Mouse (Mus musculus): ENCODE measurements around the gene Stpg3. TPM values are rescaled to one million over a fixed set of nuclear protein-coding genes. Genes with fewer than 3 reads are reported as not detected.

Gene Stpg3
- polyA plus RNA-seq, 1 experiment from 2014 or later, result not detected

GRCm38 (mm10) chr2:25186575-25186930 is 27.9 kb downstream of the Stpg3 start:
- H3K36me3 ChIP-seq, result no peaks in the 10 kb centered on the region
- H3K4me3 ChIP-seq, result peak overlapping the region; percentile 59
- peak overlapping the region; percentile 90 for H3K4me2 ChIP-seq
- ATAC-seq (ENCODE audit: extremely low read depth, insufficient number of reproducible peaks, low FRiP score, low TSS enrichment), result no peak
- H3K27ac ChIP-seq (replicated peaks), result no peak overlapping the region
- 29% methylated on average over 5 of the region's 5 CpGs for WGBS
- peaks cover 45% of the 10 kb centered on the region for H3K27me3 ChIP-seq (replicated peaks)
- H3K4me1 ChIP-seq, result peaks cover 31% of the 10 kb centered on the region
- H3K9ac ChIP-seq, result peak overlapping the region; percentile 77
- no peaks in the 10 kb centered on the region for H3K9me3 ChIP-seq

DNA sequence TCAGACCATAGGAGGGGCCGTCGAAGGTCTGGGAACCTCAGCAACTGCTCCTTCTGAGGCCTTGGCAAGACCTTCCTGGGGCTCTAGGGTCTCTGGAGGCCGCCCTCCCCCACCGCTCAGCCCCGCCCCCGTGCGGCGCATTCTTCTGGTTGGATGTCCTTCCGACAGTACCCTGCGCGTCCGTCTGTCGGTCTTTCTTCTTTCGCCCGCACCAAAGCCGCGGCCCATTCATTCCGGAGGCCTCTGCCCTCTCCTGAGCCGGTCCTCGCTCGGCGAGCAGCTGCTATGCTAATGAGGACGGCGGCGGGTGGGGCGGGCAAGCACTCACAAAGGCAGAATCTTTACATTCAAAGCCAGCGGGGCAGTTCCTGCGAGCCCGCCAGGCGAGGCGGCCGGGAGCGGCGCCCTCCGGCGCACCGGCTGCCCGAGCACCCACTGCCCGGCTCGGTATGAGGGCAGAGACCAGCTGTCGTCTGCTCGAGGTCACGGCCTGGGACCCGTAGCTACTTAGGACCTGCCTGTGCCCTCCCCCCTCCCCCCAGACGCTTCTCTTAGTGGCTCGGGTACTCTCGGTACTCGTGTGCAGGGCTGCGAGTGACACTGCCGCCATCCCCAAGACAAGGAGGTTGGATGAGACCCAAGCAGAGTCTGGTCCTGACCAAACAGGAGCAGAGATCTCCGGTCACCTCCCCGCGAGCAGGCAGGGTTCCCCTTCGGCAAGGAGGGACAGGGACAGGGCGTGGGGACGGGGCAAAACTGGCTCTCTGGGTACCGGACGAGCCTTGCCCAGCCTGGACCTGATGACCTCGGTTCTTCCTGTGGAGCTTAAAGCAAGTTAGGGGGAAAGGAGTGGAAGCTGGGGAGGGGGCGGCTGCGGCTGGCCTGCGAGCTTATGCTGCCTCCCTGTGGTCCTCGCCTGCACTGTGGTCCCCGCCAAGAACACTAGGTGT is 28.5 kb downstream of the Stpg3 start:
- peak overlapping the region; percentile 77 for H3K9ac ChIP-seq
- peaks cover 37% of the 10 kb centered on the region for H3K4me1 ChIP-seq
- H3K27me3 ChIP-seq (replicated peaks), result peaks cover 51% of the 10 kb centered on the region
- no peaks in the 10 kb centered on the region for H3K36me3 ChIP-seq
- H3K27ac ChIP-seq (replicated peaks), result peak overlapping the region; percentile 74
- under 1% methylated on average over 64 of the region's 64 CpGs for WGBS
- ATAC-seq (ENCODE audit: extremely low read depth, insufficient number of reproducible peaks, low FRiP score, low TSS enrichment), result peak; percentile 20; the same call in 1 of the 2 replicates
- no peaks in the 10 kb centered on the region for H3K9me3 ChIP-seq
- peak overlapping the region; percentile 90 for H3K4me2 ChIP-seq
- peak overlapping the region; percentile 59 for H3K4me3 ChIP-seq

DNA sequence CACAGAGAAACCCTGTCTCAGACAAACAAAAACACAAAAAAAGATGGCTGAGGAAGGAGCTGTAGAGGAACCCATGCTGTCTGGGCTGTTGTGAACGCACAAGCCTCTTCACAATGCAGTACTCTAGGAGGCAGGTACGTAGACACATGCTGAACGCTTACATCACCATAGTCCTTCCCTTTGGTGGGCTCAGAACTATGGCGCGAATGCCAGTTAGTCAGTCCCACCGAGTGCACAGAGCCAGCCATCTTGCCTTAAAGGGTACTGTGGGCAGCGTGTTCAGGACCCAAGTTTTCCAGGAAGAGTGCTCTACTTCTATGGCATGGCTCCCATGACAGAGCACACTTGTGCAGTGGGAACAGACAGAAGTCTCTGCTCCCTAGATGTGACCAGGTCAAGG is 29.9 kb downstream of the Stpg3 start:
- Histone ChIP-seq H3K9me3 (no peaks in the 10 kb centered on the region), H3K36me3 (no peaks in the 10 kb centered on the region), H3K4me2 (no peak overlapping the region), H3K4me1 (peaks cover 48% of the 10 kb centered on the region), H3K27ac (replicated peaks) (no peak overlapping the region; the same call in 1 of the 2 replicates), H3K27me3 (replicated peaks) (peaks cover 61% of the 10 kb centered on the region), H3K9ac (no peak overlapping the region), H3K4me3 (no peak overlapping the region)
- 94% methylated on average over 7 of the region's 7 CpGs for WGBS
- ATAC-seq (ENCODE audit: extremely low read depth, insufficient number of reproducible peaks, low FRiP score, low TSS enrichment), result no peak

- Histone ChIP-seq H3K27me3 (replicated peaks) (peaks cover 73% of the 10 kb centered on the region), H3K36me3 (no peaks in the 10 kb centered on the region), H3K4me1 (peaks cover 56% of the 10 kb centered on the region), H3K4me3 (peak overlapping the region; percentile 63; the same call in 1 of the 2 replicates), H3K27ac (replicated peaks) (no peak overlapping the region), H3K9me3 (no peaks in the 10 kb centered on the region), H3K4me2 (peak overlapping the region; percentile 82), H3K9ac (no peak overlapping the region)
- 55% methylated on average over 2 of the region's 2 CpGs for WGBS
- no peak for ATAC-seq (ENCODE audit: extremely low read depth, insufficient number of reproducible peaks, low FRiP score, low TSS enrichment)
Observed at GRCm38 (mm10) chr2:25183336-25183735, 31.1 kb downstream of the Stpg3 start.

- H3K9me3 ChIP-seq, result no peaks in the 10 kb centered on the region
- no peak for ATAC-seq (ENCODE audit: extremely low read depth, insufficient number of reproducible peaks, low FRiP score, low TSS enrichment)
- 34% methylated on average over 6 of the region's 6 CpGs for WGBS
- H3K27ac ChIP-seq (replicated peaks), result no peak overlapping the region
- peak overlapping the region; percentile 63 for H3K4me3 ChIP-seq
- H3K9ac ChIP-seq, result peak overlapping the region; percentile 65; the same call in 1 of the 2 replicates
- H3K36me3 ChIP-seq, result no peaks in the 10 kb centered on the region
- H3K4me2 ChIP-seq, result peak overlapping the region; percentile 82
- peaks cover 63% of the 10 kb centered on the region for H3K4me1 ChIP-seq
- H3K27me3 ChIP-seq (replicated peaks), result peaks cover 75% of the 10 kb centered on the region
Observed at GRCm38 (mm10) chr2:25182664-25183063, 31.8 kb downstream of the Stpg3 start.

DNA sequence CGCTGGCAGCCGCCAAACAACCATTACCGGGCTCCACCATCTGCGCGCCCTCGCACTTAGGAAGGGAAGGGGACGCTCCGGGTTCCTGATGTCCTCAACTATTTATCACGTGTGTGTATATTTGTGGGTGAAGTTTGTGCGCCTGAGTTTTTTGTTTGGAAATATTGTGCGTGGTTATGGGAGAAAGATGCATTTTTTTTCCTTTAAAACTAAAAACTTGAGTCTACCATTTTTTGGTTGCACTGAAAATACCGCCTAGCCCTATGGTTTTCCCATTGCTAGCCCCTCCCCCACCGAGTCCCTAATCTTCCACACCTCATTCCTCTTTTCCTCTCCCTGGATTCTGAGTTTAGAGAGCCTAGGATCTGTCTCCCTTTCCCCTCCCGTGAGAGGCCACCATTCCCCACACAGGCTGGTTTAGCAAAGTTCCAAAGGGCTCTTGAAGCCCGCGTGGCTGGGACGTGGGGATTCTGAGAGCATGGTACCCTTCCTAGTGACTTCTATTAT is 32.5 kb downstream of the Stpg3 start:
- no peak for ATAC-seq (ENCODE audit: extremely low read depth, insufficient number of reproducible peaks, low FRiP score, low TSS enrichment)
- H3K9ac ChIP-seq, result peak overlapping the region; percentile 80
- peaks cover 78% of the 10 kb centered on the region for H3K27me3 ChIP-seq (replicated peaks)
- H3K4me3 ChIP-seq, result peak overlapping the region; percentile 63
- no peaks in the 10 kb centered on the region for H3K9me3 ChIP-seq
- WGBS, result under 1% methylated on average over 17 of the region's 17 CpGs
- no peaks in the 10 kb centered on the region for H3K36me3 ChIP-seq
- peak overlapping the region; percentile 82 for H3K4me2 ChIP-seq
- H3K4me1 ChIP-seq, result peaks cover 70% of the 10 kb centered on the region
- peak overlapping the region; percentile 78 for H3K27ac ChIP-seq (replicated peaks)

DNA sequence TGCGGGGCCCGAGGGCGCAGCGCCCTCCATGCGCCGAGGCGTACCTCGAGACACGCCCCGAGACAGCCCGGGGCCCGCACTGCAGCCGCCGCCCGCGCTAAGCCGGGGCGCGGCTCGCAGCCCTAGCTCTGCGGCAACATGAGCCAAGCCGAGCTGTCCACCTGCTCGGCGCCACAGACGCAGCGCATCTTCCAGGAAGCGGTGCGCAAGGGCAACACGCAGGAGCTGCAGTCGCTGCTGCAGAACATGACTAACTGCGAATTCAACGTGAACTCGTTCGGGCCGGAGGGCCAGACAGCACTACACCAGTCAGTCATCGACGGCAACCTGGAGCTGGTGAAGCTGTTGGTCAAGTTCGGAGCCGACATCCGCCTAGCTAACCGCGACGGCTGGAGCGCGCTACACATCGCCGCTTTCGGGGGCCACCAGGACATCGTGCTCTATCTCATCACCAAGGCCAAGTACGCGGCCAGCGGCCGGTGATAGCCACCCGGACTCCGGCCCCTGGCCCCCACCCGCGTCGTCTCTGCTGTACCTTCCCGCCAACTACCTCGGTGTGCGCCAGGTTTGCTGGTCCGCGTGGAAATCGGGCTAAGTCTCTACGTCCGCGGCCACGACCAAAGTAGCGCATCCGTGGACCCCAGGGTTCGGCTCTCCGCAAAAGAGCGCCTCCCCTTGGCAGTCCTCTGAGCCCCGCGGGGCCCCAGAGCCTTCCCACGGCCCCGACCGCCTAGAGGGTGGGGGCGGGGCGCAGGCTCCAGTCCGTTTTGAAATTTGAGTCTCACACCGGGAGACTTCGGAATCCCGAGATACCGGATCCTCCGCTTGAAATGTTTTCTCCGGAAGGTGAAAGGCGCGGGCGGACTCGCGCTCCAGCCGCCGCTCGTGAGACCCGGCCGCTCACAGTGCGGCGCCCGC is 33.2 kb downstream of the Stpg3 start:
- Histone ChIP-seq H3K9ac (peak overlapping the region; percentile 80), H3K27ac (replicated peaks) (peak overlapping the region; percentile 78), H3K4me2 (peak overlapping the region; percentile 82), H3K36me3 (no peaks in the 10 kb centered on the region), H3K4me3 (peak overlapping the region; percentile 63), H3K27me3 (replicated peaks) (peaks cover 81% of the 10 kb centered on the region), H3K9me3 (no peaks in the 10 kb centered on the region), H3K4me1 (peaks cover 77% of the 10 kb centered on the region)
- ATAC-seq (ENCODE audit: extremely low read depth, insufficient number of reproducible peaks, low FRiP score, low TSS enrichment), result peak; percentile 27; the same call in 1 of the 2 replicates
- whole genome bisulfite sequencing, result under 1% methylated on average over 98 of the region's 100 CpGs

DNA sequence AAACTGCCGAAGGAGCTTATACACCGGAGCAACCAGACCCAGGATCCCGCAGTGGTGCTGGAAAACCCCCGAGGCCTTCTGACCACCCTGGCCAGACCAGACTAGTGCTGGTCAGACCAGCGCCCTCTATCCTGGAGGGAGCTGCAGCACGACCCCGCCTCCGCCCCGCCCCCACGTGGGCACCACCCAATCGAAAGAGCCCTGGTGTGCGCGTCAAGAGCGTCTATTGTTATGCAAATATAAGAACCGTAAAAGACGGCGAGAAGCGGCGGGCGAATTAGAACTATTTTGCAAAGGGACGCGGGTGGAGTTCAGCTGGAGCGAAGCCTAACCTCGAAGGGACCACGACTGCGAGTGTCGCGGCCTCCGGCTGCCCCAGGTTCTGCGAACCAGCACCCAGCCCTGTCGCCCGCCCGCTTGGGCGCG is 33.9 kb downstream of the Stpg3 start, which contains the start of gene Nrarp:
Nrarp (plus strand) TSS at position 281 of the 426 bp plus-strand sequence.
- H3K9me3 ChIP-seq, result no peaks in the 10 kb centered on the region
- peaks cover 72% of the 10 kb centered on the region for H3K4me1 ChIP-seq
- no peaks in the 10 kb centered on the region for H3K36me3 ChIP-seq
- peak within 1 kb of the TSS; percentile 82 for H3K4me2 ChIP-seq
- peak; percentile 76 for ATAC-seq (ENCODE audit: extremely low read depth, insufficient number of reproducible peaks, low FRiP score, low TSS enrichment)
- H3K27me3 ChIP-seq (replicated peaks), result peaks cover 89% of the 10 kb centered on the region
- under 1% methylated on average over 35 of the region's 35 CpGs for WGBS
- H3K4me3 ChIP-seq, result peak within 1 kb of the TSS; percentile 63
- H3K27ac ChIP-seq (replicated peaks), result peak within 1 kb of the TSS; percentile 78
- H3K9ac ChIP-seq, result peak within 1 kb of the TSS; percentile 80

DNA sequence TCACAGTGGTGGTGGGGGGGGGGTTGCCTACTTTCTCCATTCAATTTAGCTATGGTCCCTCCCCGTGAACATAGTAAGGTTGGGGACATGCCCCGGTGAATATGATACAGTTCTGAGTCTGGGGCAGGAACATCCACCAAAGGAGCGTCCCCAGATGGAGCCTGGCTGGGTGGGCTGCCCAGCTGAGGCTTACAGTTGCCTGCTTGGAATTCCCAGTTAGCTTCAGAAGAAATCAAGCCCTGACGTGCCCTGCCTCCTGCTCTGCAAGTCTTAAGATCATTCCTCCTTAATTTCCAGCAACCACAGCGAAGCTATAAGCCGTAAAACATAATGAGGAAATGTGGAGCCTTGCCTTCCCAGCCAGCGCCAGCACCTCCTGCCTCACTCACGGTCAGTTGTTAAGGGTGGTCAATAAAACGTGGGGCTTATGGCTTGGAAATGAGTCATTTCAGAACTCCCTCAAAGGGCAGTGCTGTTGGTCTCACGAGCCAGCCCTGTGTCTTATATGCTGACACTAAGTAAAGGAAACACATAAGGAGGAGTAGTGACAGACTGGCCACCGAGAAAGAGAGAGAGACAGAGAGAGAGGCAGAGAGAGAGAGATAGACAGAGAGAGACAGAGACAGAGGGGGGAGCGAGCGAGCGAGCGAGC is 34.7 kb downstream of the Stpg3 start:
- H3K27ac ChIP-seq (replicated peaks), result no peak overlapping the region
- H3K27me3 ChIP-seq (replicated peaks), result peaks cover 85% of the 10 kb centered on the region

GRCm38 (mm10) chr2:25178285-25178972 is 36.0 kb downstream of the Stpg3 start:
- Histone ChIP-seq H3K27ac (replicated peaks) (peak overlapping the region; percentile 67), H3K36me3 (no peaks in the 10 kb centered on the region), H3K4me1 (peaks cover 66% of the 10 kb centered on the region), H3K4me3 (no peak overlapping the region), H3K4me2 (peak overlapping the region; percentile 14), H3K9ac (peak overlapping the region; percentile 52; the same call in 1 of the 2 replicates), H3K27me3 (replicated peaks) (peaks cover 79% of the 10 kb centered on the region), H3K9me3 (no peaks in the 10 kb centered on the region)
- no peak for ATAC-seq (ENCODE audit: extremely low read depth, insufficient number of reproducible peaks, low FRiP score, low TSS enrichment)
- WGBS, result 23% methylated on average over 10 of the region's 10 CpGs

More for the DNA sequence above, 34.7 kb downstream of the Stpg3 start:
- Histone ChIP-seq H3K4me2 (peak overlapping the region; percentile 82), H3K4me1 (peaks cover 67% of the 10 kb centered on the region), H3K9ac (peak overlapping the region; percentile 60), H3K36me3 (no peaks in the 10 kb centered on the region), H3K4me3 (peak overlapping the region; percentile 63), H3K9me3 (no peaks in the 10 kb centered on the region)
- 57% methylated on average over 15 of the region's 15 CpGs for WGBS
- ATAC-seq (ENCODE audit: extremely low read depth, insufficient number of reproducible peaks, low FRiP score, low TSS enrichment), result no peak

Data from heart, embryonic 13.5 days (tissue).